In genomic region chr2:64904877-64905276, GRCm38 (mm10) we compare ENCODE assay signal across 11 mouse cellular contexts.
DNase-seq lines count a peak whose midpoint lies in the region; ATAC-seq and TF ChIP-seq lines count a peak whose summit lies in the region.
"Had no signal": no experiment of that assay in that cellular context is flagged by ENCODE, and none has a peak within 500 bp of the region (broad histone marks: within the 10 kb centered on the region; RNA-seq: fewer than 3 reads in every experiment).

No protein-coding gene starts in this region.

- H3K9ac ChIP-seq in hindbrain, embryonic 14.5 days: no peak overlapping the region
- H3K9ac ChIP-seq: embryonic facial prominence, embryonic 15.5 days; limb, embryonic 13.5 days had no signal

- 0 out of 2 replicates have a peak, but pooled peaks have one; percentile 60 for ATAC-seq in hindbrain, embryonic 14.5 days (ENCODE audit: low FRiP score)
- ATAC-seq in megakaryocyte-erythroid progenitor cell, adult 5-6 weeks (replicated peaks; ENCODE audit: low FRiP score, low TSS enrichment, poor library complexity, severe bottlenecking): no peak

- no peaks in the 10 kb centered on the region for H3K27me3 ChIP-seq in cerebellum, adult 2 months (ENCODE audit: control insufficient read depth, insufficient read depth, low read length)
- H3K27me3 ChIP-seq in hindbrain, embryonic 14.5 days (ENCODE audit: control insufficient read depth, insufficient read depth, low read length): no peaks in the 10 kb centered on the region
- H3K27me3 ChIP-seq: embryonic facial prominence, embryonic 15.5 days; limb, embryonic 13.5 days had no signal

- no peak overlapping the region for H3K4me3 ChIP-seq in cerebellum, adult 2 months (replicated peaks; ENCODE audit: insufficient read depth, low read depth, low read length)
- H3K4me3 ChIP-seq in hindbrain, embryonic 14.5 days (replicated peaks; ENCODE audit: low read length): no peak overlapping the region
- H3K4me3 ChIP-seq: embryonic facial prominence, embryonic 15.5 days; limb, embryonic 13.5 days had no signal

- no peaks in the 10 kb centered on the region for H3K9me3 ChIP-seq in hindbrain, embryonic 14.5 days (ENCODE audit: control insufficient read depth, low read length)
- H3K9me3 ChIP-seq: embryonic facial prominence, embryonic 15.5 days; limb, embryonic 13.5 days had no signal

- H3K36me3 ChIP-seq in hindbrain, embryonic 14.5 days (replicated peaks; ENCODE audit: control insufficient read depth, insufficient read depth): no peaks in the 10 kb centered on the region
- H3K36me3 ChIP-seq: embryonic facial prominence, embryonic 15.5 days; limb, embryonic 13.5 days had no signal

- TF ChIP-seq CTCF in cerebellum, adult 2 months (IDR thresholded peaks at IDR 0.05; ENCODE audit: borderline replicate concordance, insufficient read depth, low read depth, low read length): peak; percentile 23; the same call in 1 of the 2 replicates
- TF ChIP-seq CTCF in brain, embryonic 14.5 days (IDR thresholded peaks at IDR 0.05; ENCODE audit: borderline replicate concordance, extremely low read depth, insufficient read depth, insufficient read length): peak; percentile 80

- TF ChIP-seq POLR2A in cerebellum, adult 2 months (IDR thresholded peaks at IDR 0.05; ENCODE audit: borderline replicate concordance, insufficient read depth, low read length): no peak
- TF ChIP-seq POLR2A in brain, embryonic 14.5 days (IDR thresholded peaks at IDR 0.05; ENCODE audit: borderline replicate concordance, extremely low read depth, insufficient read depth, insufficient read length, poor library complexity, severe bottlenecking): no peak

- H3K4me2 ChIP-seq in hindbrain, embryonic 14.5 days (replicated peaks): no peak overlapping the region
- H3K4me2 ChIP-seq: embryonic facial prominence, embryonic 15.5 days; limb, embryonic 13.5 days had no signal

- no peak overlapping the region for H3K27ac ChIP-seq in cerebellum, adult 2 months (ENCODE audit: insufficient read depth, low read length)
- H3K27ac ChIP-seq in hindbrain, embryonic 14.5 days: no peak overlapping the region
- H3K27ac ChIP-seq: embryonic facial prominence, embryonic 15.5 days; limb, embryonic 13.5 days had no signal

- H3K4me1 ChIP-seq in cerebellum, adult 2 months (ENCODE audit: control insufficient read depth, insufficient read depth, low read length): no peaks in the 10 kb centered on the region
- H3K4me1 ChIP-seq in hindbrain, embryonic 14.5 days (replicated peaks; ENCODE audit: control insufficient read depth, insufficient read depth, low read length): no peaks in the 10 kb centered on the region
- H3K4me1 ChIP-seq: embryonic facial prominence, embryonic 15.5 days; limb, embryonic 13.5 days had no signal

- WGBS in cerebellum, adult 2 months: 89% methylated on average over 5 of the region's 5 CpGs
- 85% methylated on average over 5 of the region's 5 CpGs for WGBS in hindbrain, embryonic 14.5 days

- no peak for DNase-seq in cerebellum, adult 2 months
- DNase-seq in cerebellum, adult 11-12 months: no peak
- peak; percentile 16 to 38 for DNase-seq in layer of hippocampus, postnatal 10 days (ENCODE audit: low spot score in 2 of 2)
- no peak for DNase-seq in layer of hippocampus, adult 11-12 months (ENCODE audit: low spot score)
- DNase-seq in brain, embryonic 14.5 days (ENCODE audit: low read depth): peak; percentile 77
- DNase-seq in hindbrain, embryonic 14.5 days (ENCODE audit: low spot score): peak; percentile 80
- no peak for DNase-seq in layer of hippocampus, postnatal 36 days
- DNase-seq: kidney, adult 11 months had no signal

Comparison
In these comparisons a context has a peak if more than half of its experiments do, and no peak if none do; other contexts are left out.
1. DNase-seq: peak in layer of hippocampus, postnatal 10 days (2 of 2), brain, embryonic 14.5 days (single experiment) and hindbrain, embryonic 14.5 days (single experiment); none in cerebellum, adult 2 months (0 of 2), cerebellum, adult 11-12 months (single experiment), layer of hippocampus, adult 11-12 months (single experiment) and layer of hippocampus, postnatal 36 days (0 of 2).